Mouse (Mus musculus) embryo, embryonic 11 days (tissue): Measurements from ENCODE around the gene Btaf1.

Source experiments
- DNase-seq: peaks from one replicate; pipeline ENCODE4 v3.0.0-alpha.2; 2015

The Btaf1 gene

GRCm38 (mm10) chr19:37025839-37026319 lies 100.0 kb downstream of the Btaf1 start:
- DNase-seq = no peak

GRCm38 (mm10) chr19:37026408-37026807 lies 100.5 kb downstream of the Btaf1 start:
- no peak for DNase-seq

DNA sequence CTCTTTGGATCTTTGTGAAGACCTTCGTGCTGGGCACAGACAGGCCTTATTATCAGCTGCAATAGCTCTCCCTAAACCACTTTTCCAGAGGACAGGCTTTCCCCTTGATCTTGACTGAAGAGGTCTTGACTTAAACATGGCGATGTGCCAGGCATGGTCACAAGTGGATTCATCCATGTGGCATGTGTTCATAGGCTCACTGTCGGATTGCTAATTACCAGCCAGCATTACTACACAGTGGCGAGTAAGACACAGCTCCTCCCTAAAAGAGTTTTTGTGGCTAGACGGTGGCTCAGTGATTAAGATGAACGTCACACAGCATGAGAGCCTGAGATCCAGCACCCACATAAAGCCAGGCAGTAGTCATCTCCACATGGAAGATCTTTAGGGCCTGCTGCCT lies 103.9 kb downstream of the Btaf1 start:
- DNase-seq = no peak

DNA sequence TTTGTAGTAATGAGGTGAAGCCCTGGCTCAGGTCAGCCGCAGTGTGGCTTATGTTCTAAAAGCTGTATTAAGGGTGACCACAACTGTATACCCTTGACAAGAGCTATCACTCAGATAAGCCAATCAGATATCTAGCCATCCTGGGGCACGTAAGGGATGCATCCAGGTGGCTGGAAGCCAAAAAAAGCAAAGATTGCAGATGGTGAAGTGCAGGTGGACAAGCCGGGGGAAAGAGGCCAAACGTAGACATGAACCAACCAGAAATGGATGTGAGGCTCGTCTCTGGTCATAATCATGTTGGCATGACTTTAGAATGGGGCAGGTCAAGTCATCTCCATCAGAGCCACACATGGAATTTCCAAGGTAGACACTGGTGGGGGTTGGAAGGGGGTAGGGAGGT lies 105.6 kb downstream of the Btaf1 start:
- DNase-seq = no peak

GRCm38 (mm10) chr19:37032364-37032763 lies 106.5 kb downstream of the Btaf1 start:
- no peak for DNase-seq

GRCm38 (mm10) chr19:37040906-37041305 lies 115.0 kb downstream of the Btaf1 start:
- DNase-seq = no peak

- DNase-seq = no peak
These were observed 118.6 kb downstream of the Btaf1 start for GRCm38 (mm10) chr19:37044431-37044830.

- DNase-seq = no peak
These were observed 122.6 kb downstream of the Btaf1 start for GRCm38 (mm10) chr19:37048507-37048906.

DNA sequence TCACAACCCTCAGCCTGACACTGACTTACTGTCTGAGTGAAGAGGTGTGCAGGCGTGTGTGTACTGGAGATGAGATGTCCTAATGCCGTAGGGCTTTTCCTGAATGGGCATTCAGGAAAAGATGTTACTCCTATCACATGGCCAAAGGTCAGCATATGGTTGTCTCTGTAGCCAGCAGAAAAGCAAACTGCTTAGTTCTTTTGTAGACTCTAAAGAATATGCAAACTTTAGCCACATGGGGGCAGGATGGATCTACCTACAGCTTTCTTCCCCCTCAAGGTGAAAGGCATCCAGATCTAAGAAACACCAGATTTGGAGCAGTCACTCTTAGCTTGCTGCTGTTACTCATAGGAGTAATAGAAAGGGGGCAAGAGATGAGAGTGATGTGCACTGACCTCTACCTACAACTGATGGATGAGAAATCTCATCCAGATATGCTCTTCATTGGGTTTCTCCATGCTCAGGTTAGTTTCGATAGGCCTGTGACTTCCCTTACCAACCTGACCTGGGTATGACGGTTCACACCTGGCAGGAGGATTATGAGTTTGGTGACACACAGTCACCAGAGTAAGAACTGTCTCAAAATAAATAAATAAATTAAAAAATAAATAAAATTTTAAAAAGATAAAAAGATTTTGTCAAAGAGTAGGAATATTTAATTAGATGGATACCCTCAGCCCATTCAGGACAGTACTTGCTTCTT lies 124.9 kb downstream of the Btaf1 start:
- DNase-seq = peak; percentile 76

GRCm38 (mm10) chr19:37055976-37056556 lies 130.2 kb downstream of the Btaf1 start:
- no peak for DNase-seq

- DNase-seq = no peak
These were observed 131.5 kb downstream of the Btaf1 start for GRCm38 (mm10) chr19:37057161-37057905.

DNA sequence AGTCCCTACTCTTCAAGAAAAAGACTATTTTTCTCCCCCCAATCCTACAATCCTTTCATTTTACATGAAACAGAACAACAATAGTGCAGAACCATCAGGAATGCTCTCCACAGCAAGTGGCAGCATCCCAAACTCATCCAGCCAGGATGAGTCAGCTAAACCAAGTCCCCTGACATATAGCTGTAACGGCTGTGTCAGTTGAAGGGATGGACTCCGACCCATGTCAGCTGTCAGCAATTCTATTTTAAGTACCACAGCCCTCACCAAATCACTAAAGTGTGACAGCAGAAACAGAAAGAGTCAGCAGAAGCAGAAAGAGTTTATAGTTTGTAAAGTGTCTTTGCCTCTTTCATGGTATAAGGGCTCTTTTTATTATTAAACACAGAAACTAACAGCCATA lies 133.7 kb downstream of the Btaf1 start:
- no peak for DNase-seq

GRCm38 (mm10) chr19:37060078-37060477 lies 134.2 kb downstream of the Btaf1 start:
- no peak for DNase-seq
